Mouse (Mus musculus) heart, adult 8-10 months (tissue): Measurements from ENCODE around the gene Rgs2. TPM values are rescaled to one million over a fixed set of nuclear protein-coding genes. Genes with fewer than 3 reads are reported as not detected.

Source experiments
- DNase-seq: peaks from one replicate; pipeline ENCODE4 v3.0.0; 2022; ENCODE audit warnings: low spot score
- total RNA-seq, 4 experiments: library from RNA; stranded (reverse); gene quantifications; 2 replicates each; pipeline ENCODE4 v1.2.4; 2022

Gene Rgs2
- 10 to 100 TPM; 25.2 to 45.9 (median 28.4) TPM for total RNA-seq

DNA sequence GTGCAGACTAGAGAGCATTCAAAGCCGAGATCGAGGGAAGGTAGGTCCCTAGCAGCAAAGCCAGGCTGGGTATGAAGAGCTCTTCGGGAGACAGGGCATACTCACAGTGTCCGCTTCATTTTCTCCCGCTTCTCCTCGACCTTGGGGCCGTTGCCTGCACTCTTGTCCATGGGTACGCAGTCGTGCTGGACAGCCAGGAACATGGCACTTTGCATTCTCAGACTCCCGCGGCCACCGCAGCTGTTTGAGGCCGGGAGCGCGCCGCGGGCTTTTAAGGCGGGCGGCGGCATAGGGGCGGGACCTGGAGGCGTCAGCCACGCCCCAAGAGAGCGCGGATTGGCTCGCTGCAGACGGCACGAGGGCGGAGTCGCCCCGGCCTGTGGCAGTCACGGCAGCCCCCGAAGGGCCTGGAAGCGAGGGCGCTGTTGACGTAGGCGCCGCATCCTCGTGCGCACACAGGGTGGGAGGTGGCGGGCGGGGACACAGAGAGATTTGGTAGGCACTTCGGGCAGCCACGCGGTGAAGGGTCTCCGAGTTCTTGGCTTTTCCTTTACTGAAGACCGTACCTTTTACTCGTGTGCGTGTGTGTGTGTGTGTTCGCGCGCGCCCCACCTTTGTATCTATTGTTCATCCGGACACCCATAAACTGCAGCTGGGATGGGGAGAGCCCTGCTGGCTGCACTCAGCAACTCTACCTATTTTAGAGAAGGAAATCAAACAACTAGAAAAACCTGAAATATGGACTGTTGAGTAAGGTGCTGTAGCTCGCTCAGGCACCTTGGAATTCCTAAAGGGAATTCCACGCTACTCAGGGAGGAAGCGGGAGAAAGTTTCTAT, at the start of gene Rgs2:
Rgs2 (minus strand) TSS at position 258 of the 837 bp plus-strand sequence.
- DNase-seq: peak; percentile 93

DNA sequence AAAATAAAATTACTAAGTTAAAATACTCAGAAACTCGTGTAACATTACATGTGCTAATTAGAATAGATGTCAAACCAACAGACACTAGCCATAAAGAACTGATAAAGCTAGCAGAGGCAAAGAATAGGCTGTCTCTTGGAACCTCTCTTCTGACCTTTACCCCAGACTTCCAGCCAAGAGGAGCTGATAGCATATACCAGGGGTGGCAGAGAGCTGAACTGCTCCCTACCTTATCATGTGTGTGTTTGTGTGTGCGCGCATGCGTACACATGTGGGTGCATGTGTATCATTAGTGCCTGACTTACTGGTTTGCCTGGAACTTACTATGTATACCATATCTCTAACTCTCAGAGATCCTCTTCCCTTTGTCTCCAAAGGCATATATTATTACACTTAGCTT, 49.4 kb upstream of the Rgs2 start:
- DNase-seq: peak; percentile 13

DNA sequence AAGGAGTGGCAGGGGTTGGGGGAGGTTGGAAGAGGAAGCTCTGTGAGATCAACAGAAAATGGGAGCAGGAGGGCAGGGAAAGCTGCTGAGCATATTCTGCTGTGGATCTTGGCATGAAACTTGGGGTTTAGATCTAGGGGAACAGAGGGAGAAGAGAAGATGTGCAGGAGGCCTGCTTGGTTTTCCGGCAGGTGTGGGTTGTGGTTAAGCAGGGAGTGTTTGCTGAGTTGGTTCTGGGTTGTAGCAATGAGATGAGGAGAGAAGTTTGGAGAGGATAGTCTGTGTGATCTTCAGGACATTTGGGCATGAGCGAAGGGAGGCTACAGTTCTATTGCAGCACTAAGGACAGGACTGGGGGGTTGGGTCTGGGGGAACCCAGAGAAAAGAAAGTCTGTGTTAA, 37.9 kb upstream of the Rgs2 start:
- DNase-seq: no peak

DNA sequence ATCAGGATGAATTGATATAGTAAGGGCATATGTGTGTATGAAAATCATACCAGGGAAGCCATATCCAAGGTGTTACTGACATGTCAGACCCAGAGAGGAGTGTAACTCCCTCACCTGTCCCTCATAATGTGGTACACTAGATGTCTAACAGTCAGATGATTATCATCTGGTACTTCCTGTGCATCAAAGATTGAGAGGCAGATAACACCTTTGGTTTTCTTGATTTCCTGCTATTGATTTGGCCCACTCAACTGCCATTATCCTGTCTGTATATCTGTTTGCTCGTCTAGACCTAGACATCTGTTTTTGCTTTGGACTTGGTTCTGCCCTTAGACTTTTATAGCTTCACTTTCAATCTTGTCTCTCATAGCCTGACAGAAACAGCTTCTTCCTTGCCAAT, 29.5 kb upstream of the Rgs2 start:
- no peak for DNase-seq

DNA sequence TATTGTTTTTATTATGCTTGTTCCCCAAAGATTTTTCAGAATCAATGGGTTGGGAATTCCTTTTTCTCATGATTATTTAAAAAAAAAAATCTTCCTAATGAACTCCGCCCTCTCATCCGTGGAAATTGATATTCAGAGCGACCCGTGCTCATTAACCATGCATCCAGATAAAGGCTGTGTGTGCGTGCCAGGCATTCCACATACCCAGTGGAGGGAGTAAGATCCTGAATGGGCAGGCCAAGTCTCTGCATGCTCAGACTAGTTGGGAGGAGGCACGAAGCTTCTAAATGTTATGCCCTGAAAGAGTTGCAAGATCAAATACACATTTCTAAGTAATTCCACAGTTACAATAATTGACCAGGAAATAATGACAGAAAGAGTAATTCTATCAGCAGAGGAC, 26.5 kb upstream of the Rgs2 start:
- no peak for DNase-seq

DNA sequence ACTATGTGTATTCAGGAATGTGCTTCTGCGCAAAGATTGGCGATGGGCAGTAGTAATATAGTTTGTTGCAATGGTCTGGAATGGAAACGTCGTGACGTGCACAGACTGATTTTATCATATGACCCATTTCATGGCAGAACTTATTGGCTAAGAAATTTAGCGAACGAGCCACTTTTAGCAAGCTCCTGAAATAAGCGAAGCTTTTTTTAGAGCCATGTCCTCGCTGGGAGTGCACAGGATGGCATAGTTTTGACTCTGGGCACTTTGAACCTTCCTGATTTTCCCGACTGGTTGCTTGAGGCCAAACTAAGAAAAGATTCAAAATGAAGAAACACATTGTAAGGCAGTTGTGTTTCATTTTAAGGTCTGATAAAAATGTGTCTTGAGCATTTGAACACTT, 25.7 kb upstream of the Rgs2 start:
- DNase-seq: peak; percentile 21

DNA sequence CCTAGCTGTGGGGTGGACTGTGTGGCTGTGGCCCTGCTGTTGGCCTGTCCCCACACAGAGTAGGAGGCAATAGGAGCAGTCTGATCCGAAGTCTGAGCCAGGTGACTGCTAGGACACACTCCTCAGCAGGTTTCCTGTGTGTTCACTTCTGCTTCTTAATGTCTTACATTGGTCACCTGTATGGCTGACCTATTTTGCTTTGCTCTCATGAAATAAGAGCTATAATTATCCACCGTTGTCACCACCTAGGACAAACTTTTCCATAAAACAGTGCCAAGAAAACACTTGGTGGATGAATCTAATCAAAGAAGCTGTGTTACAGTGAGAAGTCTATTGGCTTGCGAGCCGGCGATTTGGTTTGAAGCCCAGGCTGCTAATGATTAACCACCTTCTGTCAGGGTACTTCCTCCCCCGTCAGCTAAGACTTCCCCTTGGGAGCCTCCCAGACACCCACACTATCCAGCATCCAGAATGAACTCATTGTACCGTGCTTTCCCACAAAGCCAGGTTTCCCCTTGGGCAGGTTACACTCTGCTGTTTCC, 14.5 kb upstream of the Rgs2 start:
- peak; percentile 69 for DNase-seq

DNA sequence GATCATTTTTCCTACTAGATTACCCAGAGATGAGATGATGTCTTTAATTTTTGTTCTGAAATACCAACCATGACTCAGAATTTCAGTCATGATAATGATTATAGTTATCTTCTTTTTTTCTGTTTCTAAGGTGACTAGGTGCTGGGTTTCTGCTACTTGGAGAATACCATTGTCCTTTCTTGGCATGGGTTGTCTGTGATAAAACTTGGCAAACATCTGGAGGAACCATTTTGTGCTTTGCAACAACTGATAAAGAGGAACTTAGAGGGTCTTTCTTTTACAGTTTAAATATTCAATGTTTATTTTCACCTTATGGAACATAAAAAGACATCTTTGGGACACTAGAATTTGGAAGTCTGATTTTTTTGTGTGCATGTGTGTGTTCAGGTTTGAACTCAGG, 10.0 kb upstream of the Rgs2 start:
- DNase-seq: no peak

DNA sequence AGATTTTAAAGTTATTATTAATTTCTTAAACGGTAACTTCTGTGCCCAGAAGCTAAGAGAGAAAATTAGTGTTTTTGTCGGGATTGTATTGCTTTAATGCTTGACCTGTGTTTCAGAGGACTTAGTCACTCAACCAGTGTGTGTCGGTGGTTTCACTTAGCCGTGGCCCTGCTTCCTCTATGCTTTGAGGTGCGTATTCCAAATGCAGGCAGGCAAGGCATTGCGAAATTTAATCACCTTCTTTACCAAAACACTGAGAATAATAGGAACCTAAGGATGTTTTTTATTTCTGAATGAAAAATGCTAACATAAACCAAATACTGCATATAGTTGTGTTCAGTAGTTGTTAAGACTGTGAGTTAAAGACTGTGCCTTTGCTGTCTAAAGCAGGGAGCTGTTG, 3.4 kb upstream of the Rgs2 start:
- no peak for DNase-seq

DNA sequence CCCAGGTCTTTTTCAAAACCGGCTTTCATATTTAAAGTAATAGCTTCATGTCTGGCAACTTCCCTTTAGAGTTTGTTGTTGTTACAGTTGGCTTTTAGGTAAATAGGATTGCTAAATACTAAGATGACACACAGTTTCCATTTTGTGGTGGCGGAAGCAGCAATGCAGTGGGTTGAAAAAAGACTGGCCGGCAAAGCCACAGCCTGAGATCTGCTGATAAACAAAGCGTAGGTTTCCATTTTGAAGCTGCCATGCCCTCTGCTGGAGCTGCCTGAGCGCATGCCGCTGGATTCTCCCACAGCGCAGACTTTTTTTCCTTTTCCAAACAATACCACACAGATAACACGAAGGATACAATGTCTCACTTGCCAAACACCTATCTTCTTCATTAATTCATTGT, 2.6 kb upstream of the Rgs2 start:
- peak; percentile 76 for DNase-seq

DNA sequence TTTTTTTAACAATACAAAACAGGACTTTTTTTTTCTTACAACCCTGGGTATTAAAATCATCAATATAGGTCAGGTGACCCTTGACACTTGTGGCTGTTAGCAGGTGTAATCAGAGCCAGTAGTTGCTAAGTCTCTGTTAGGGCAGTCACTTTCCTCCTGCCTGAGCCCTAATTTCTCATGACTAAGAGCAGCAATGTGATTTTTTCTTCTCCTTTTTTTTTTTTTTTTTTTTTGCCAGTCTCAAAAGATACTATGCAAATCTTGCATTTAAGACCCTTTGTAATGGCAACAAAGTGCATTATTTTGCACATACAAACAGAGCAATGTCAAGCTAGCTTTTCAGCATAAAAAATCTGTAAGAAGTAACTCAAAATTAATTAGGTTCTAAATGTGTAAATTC, 1.7 kb upstream of the Rgs2 start:
- no peak for DNase-seq

DNA sequence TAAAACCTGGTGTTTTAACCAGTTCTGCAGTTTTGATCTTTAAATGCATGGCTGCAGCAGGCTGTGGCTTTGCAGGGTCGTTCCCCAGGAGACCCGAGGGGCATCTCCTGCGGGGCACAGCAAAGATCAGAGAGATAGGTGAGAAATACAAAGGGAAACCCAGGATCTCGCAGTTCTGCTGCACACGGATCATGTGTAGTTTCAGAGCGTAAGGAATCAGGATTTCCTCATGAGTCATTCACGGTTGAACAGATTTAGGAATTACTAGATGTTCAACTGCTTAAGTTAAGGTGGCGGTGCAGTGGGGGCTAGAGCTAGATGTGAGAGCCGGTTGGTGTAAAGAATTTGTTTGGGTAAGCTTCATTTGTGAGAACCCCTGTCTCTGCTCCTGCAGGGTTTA, 780 bp upstream of the Rgs2 start:
- DNase-seq: peak; percentile 28

DNA sequence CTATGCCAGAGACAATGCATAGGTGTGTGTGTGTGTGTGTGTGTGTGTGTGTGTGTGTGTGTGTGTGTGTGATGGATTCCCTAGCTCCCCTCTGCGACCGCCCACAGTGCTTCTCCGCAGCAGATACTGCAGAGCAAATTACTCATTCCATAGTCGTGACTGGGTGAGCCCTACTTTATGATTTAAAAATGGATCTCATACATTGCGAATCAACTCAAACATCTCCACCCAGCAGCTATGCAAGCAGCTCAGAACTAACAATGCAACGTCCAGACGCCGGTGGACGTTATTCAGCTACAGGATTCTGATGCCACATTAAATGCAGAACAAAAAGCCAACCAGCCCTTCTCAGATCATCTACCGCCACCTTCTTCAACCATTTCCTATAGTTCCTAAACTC, 545 bp downstream of the Rgs2 start:
- DNase-seq: no peak

DNA sequence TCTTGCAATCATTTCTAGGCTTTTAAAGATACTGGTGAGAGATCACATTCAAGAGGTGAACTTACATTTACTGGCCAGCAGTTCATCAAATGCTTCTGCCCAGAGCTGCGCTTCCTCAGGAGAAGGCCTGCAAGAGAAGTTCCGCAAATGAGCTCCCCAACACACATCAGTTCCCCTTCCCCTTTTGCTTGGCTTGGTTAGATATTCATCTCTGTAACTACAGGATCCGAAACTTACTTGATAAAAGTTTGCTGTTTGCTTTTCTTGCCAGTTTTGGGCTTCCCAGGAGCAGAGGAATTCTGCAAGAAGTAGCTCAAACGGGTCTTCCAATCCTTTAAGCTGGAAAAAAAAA, 1.3 kb downstream of the Rgs2 start:
- peak; percentile 15 for DNase-seq

DNA sequence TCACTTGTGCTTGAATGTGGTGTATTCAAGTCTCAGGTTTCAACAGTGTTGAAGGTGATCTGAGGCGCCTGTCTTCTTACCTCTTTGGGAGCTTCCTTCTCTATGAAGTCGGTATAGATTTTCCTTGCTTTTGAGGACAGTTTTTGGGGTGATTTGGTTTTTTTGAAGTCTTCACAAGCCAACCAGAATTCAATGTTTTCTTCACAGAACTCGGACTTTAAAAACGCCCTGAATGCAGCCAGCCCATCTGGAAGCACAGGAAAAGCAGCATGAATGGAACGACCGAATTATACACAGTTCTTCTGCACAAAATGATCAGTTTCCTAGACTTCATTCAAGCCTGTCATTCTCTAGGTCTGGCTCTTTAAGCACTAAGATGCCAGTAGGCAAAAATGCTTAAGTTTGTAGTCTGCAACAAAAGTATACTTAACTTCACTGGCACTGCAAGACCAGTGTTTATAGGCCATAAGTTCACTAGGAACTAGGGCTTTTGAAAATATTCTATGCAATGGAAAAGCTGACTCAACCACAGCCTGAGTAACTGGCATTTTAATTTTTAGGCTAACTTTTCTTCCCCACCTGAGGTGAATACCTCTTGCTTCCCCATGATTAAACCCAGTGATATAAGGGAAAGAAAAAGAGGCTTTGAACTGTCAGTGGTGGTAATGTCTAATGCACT, 1.8 kb downstream of the Rgs2 start:
- DNase-seq: no peak

DNA sequence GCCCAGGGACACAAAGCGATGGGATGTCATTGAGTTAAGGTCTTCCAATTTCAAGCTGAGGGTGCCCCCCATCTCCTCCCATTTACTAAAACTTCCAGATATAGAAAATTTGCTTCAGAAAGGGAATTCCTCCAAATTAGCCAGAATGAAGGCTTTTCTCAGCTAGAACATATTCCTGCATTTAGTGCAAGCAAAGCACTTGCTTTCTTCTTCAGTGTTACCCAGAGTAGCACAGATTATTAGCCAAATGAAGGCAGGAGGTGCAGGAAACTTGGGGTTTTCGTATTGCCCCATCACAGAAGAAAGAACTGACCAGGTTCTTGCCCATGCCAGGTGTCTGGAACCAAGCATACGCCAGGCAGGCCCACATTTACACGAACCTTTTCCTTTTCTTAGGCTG, 3.7 kb downstream of the Rgs2 start:
- DNase-seq: no peak

DNA sequence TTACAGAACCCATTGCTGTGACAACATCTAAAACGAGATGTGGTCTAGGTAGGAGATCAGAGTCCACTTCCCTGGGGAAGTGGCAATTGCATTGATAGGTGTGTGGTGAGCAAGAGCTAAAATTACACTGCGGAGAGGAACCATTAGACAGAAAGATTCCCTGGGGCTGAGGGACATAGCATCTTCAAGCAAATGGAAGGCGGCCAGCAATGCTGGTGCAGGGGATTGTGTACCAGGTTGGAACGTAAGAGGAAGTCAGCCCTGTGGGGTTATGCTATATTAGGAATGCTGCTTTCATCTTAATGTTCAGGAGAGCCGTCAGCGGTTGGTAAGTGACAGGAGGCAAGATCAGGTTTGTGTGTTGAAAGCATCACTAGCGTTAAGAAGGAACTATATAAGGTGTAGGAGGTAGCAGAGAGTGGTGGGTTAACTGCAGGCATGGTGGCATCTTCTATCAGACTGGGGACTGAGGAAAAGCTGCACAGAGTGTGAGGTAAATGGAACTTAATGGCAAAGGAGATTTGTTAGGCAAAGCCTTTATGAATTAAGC, 4.5 kb downstream of the Rgs2 start:
- DNase-seq: no peak

DNA sequence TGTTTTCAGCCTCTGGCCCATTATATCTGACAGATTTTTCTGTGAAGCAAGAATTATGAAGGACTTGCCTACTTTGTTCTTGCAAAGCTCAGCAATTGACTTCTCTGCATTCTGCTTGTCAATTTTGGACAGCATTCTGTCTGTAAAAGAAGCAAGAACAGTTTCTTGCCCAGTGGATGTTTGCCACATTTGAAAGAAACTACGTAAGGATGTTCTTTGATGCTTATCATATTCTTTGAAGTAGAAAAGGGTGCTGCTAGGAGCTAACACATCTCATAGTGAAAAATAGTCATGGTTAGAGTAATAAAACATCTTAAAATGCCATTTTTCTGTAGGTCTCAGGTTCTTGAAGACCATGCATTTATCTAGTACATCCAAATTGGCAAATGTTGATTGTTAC, 10.9 kb downstream of the Rgs2 start:
- DNase-seq: no peak

DNA sequence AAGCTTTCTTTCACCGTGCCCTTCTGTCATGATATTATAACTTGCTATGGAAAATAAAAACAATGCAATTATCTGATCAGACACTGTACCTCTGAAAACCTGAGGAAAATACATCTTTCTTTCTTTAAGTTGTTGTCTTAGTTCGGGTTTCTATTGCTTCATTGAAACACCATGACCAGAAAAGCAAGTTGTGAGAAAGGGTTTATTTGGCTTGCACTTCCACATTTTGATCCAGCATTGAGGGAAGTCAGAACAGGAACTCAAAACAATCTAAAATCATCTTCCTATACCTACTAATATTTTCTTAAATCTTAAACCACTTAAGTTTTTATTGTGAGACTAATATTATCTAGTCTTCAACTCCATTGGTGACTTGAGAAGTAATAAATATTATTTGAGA, 11.4 kb downstream of the Rgs2 start:
- DNase-seq: no peak

DNA sequence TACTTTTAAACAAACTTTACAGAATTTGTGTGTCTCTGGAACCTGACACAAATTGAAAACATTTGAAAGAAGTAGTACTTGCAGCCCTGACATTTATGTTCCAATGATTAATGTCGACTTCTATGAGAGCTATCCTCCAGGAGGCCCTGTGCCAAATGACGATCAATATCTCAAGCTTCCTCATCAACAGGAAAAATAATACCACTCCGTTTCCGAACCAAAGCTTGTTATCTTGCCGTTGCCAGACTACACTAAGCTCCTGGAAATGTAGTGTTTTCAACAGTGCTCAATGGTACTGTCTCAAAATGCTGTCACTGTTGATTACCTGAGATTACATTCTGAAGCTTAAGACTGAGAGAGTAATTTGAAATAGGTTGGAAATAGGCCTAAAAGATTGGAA, 13.7 kb downstream of the Rgs2 start:
- no peak for DNase-seq

DNA sequence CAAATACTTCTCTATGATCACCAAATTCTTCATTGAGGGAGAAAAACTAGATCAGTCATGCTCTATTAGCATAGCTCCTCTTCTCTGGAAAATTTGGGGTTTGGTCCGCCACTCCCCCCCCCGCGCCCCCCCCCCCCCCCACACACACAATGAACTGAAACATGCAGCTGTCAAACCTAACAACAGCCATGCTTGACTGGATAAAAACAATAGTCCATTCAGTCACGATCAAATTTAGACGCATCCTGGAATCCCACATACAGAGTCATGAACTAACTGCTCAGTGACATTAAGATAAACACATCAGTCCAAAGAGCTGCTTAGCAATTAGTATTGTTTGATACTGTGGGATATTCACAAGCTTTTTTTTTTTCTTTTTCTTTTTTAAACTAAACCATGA, 14.2 kb downstream of the Rgs2 start:
- DNase-seq: no peak

DNA sequence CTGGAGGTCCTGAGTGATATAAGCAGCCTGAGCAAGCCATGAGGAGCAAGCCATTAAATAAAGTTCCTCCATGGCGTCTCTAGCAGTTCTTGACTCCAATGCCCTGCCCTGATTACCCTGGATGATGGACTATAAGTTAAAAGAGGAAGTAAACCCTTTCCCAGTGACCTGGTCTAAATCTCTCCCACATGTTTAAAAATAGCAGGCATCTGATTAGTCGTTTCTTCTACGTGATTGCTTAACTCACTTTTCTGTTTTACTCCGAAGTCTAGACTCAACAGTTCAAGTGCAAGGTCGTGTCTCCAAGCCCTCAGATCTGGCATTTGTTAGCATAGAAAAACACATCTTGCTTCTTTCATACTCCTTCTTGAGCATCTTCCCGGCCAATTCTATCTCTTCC, 15.2 kb downstream of the Rgs2 start:
- no peak for DNase-seq
